8 mouse cellular contexts compared by ENCODE assay signal in genomic region chr13:95336122-95336677, GRCm38 (mm10). TPM values are rescaled to one million over a fixed set of nuclear protein-coding genes. Genes with fewer than 3 reads are reported as not detected.
A peak's percentile ranks its signal among the peaks of the same experiment; 100 is the strongest.
DNase-seq lines count a peak whose midpoint lies in the region; ATAC-seq and TF ChIP-seq lines count a peak whose summit lies in the region.
"Had no signal": no experiment of that assay in that cellular context is flagged by ENCODE, and none has a peak within 500 bp of the region (broad histone marks: within the 10 kb centered on the region; RNA-seq: fewer than 3 reads in every experiment).

No protein-coding gene starts in this region.

- H3K4me3 ChIP-seq in E14TG2a.4 (replicated peaks; ENCODE audit: low read length): peak overlapping the region; percentile 85
- no peak overlapping the region for H3K4me3 ChIP-seq in embryonic facial prominence, embryonic 12.5 days
- no peak overlapping the region for H3K4me3 ChIP-seq in midbrain, embryonic 11.5 days (ENCODE audit: low read depth, low read length)
- H3K4me3 ChIP-seq: liver, embryonic 13.5 days had no signal

- peaks cover 14% of the 10 kb centered on the region for H3K36me3 ChIP-seq in E14TG2a.4 (ENCODE audit: insufficient read depth, low read length)
- peaks cover 49% of the 10 kb centered on the region for H3K36me3 ChIP-seq in embryonic facial prominence, embryonic 12.5 days
- H3K36me3 ChIP-seq in midbrain, embryonic 11.5 days (ENCODE audit: control insufficient read depth, insufficient read depth, low read length): peaks cover 9% of the 10 kb centered on the region; the same call in 1 of the 2 replicates

- no peak for ATAC-seq in embryonic facial prominence, embryonic 12.5 days (ENCODE audit: insufficient number of reproducible peaks, insufficient read depth, low FRiP score, low TSS enrichment)
- 0 out of 2 replicates have a peak, but pooled peaks have one; percentile 44 for ATAC-seq in midbrain, embryonic 11.5 days (ENCODE audit: low FRiP score)

- intact Hi-C loops in gastrocnemius, postnatal 36 days (cut with DNase I): no loop called here

- DNase-seq in ES-CJ7 (ENCODE audit: low read depth, low spot score): peak; percentile 58
- peak; percentile 83 for DNase-seq in midbrain, embryonic 11.5 days (ENCODE audit: low spot score, missing footprints)
- no peak for DNase-seq in gastrocnemius, postnatal 4 days (ENCODE audit: low spot score in 2 of 2)
- no peak for DNase-seq in gastrocnemius, postnatal 36 days
- DNase-seq in kidney, adult 11 months: no peak
- DNase-seq: liver, embryonic 13.5 days had no signal

- no peak overlapping the region for H3K4me2 ChIP-seq in embryonic facial prominence, embryonic 12.5 days (replicated peaks)
- H3K4me2 ChIP-seq in midbrain, embryonic 11.5 days: no peak overlapping the region
- H3K4me2 ChIP-seq: liver, embryonic 13.5 days had no signal

- H3K9me3 ChIP-seq in E14TG2a.4 (ENCODE audit: low read length): no peaks in the 10 kb centered on the region
- no peaks in the 10 kb centered on the region for H3K9me3 ChIP-seq in embryonic facial prominence, embryonic 12.5 days
- peaks cover 3% of the 10 kb centered on the region; the same call in 1 of the 2 replicates for H3K9me3 ChIP-seq in midbrain, embryonic 11.5 days (ENCODE audit: control insufficient read depth, low read length)
- H3K9me3 ChIP-seq: liver, embryonic 13.5 days had no signal

- H3K27me3 ChIP-seq in E14TG2a.4 (ENCODE audit: insufficient read depth, low read length): peaks cover 24% of the 10 kb centered on the region
- no peaks in the 10 kb centered on the region for H3K27me3 ChIP-seq in embryonic facial prominence, embryonic 12.5 days
- H3K27me3 ChIP-seq in midbrain, embryonic 11.5 days (ENCODE audit: control insufficient read depth, insufficient read depth, low read length): no peaks in the 10 kb centered on the region
- H3K27me3 ChIP-seq: liver, embryonic 13.5 days had no signal

- H3K27ac ChIP-seq in embryonic facial prominence, embryonic 12.5 days: 0 out of 2 replicates have a peak overlapping the region, but pooled peaks have one; percentile 2
- H3K27ac ChIP-seq in midbrain, embryonic 11.5 days (ENCODE audit: low read depth, low read length): no peak overlapping the region
- H3K27ac ChIP-seq: liver, embryonic 13.5 days had no signal

- no peak for TF ChIP-seq CTCF in E14TG2a.4 (conservative IDR thresholded peaks at IDR 0.05; ENCODE audit: low read length)

- WGBS in embryonic facial prominence, embryonic 12.5 days: 58% methylated on average over 40 of the region's 40 CpGs
- WGBS in midbrain, embryonic 11.5 days: 60% methylated on average over 40 of the region's 40 CpGs

- H3K4me1 ChIP-seq in E14TG2a.4 (replicated peaks; ENCODE audit: low read depth, low read length): peaks cover 49% of the 10 kb centered on the region
- no peaks in the 10 kb centered on the region for H3K4me1 ChIP-seq in embryonic facial prominence, embryonic 12.5 days
- no peaks in the 10 kb centered on the region for H3K4me1 ChIP-seq in midbrain, embryonic 11.5 days (ENCODE audit: control insufficient read depth, insufficient read depth, low read length)

- H3K9ac ChIP-seq in embryonic facial prominence, embryonic 12.5 days: no peak overlapping the region
- no peak overlapping the region for H3K9ac ChIP-seq in midbrain, embryonic 11.5 days (ENCODE audit: low read length)
- H3K9ac ChIP-seq: liver, embryonic 13.5 days had no signal

RNA-seq across cellular contexts. Expression of gene Zbed3, which starts 12.8 kb away (rescaled TPM):
- 97.3 and 98.9 TPM in 2 replicates for polyA plus RNA-seq in embryonic facial prominence, embryonic 12.5 days (2016; fragmentation: Nextera tagmentation; extraction: Ambion mirVana)
- 45.7 and 48.5 TPM in 2 replicates for polyA plus RNA-seq in midbrain, embryonic 11.5 days (2014; fragmentation: Nextera tagmentation; extraction: Ambion mirVana)
- total RNA-seq in gastrocnemius, postnatal 4 days (2021): 10 to 100 TPM; 20.6 to 23.3 TPM
- 1 to 10 TPM; 5.0 to 5.8 TPM for total RNA-seq in gastrocnemius, postnatal 36 days (2021)

RNA-seq across cellular contexts. Expression of gene Aggf1, which starts 39.0 kb away (rescaled TPM):
- polyA plus RNA-seq in embryonic facial prominence, embryonic 12.5 days (2016; fragmentation: Nextera tagmentation; extraction: Ambion mirVana): 47.4 TPM in 2 replicates
- 55.1 and 56.5 TPM in 2 replicates for polyA plus RNA-seq in midbrain, embryonic 11.5 days (2014; fragmentation: Nextera tagmentation; extraction: Ambion mirVana)
- total RNA-seq in gastrocnemius, postnatal 4 days (2021): 10 to 100 TPM; 22.4 to 22.5 TPM
- total RNA-seq in gastrocnemius, postnatal 36 days (2021): 10 to 100 TPM; 14.0 to 15.8 TPM

Comparison
In these comparisons a context has a peak if more than half of its experiments do, and no peak if none do; other contexts are left out.
1. DNase-seq: peak in ES-CJ7 (single experiment) and midbrain, embryonic 11.5 days (single experiment); none in gastrocnemius, postnatal 4 days (0 of 2), gastrocnemius, postnatal 36 days (0 of 2) and kidney, adult 11 months (single experiment).